12 mouse cellular contexts compared by ENCODE assay signal in the genomic region with DNA sequence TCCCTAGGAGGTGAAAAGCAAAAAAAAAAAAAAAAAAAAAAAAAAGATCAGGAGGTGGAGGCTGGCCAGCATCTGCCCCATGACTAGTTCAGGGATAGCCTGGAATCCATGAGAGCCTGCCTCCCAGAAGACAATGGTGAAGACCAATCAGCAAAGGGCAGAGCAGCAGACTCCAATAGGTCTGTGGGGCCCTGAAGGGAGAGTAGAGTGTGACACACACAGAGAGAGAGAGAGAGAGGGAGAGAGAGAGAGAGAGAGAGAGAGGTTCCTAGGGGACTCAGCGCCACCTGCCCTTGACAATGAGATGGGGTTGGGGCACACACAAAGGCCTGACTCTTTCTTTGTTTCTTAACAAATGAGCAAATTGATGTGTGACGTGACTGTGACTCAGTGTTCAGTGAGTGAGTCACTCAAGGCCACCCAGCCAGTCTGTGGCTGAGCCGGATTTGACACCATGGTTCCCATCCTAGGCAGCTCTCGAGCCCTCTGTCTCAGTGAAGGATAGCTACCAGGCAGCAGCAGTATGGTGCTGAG. TPM values are rescaled to one million over a fixed set of nuclear protein-coding genes. Genes with fewer than 3 reads are reported as not detected.
DNase-seq lines count a peak whose midpoint lies in the region; ATAC-seq and TF ChIP-seq lines count a peak whose summit lies in the region.
"Had no signal": no experiment of that assay in that cellular context is flagged by ENCODE, and none has a peak within 500 bp of the region (broad histone marks: within the 10 kb centered on the region; RNA-seq: fewer than 3 reads in every experiment).

No protein-coding gene starts in this region.

- peak overlapping the region; percentile 33; the same call in 1 of the 2 replicates for H3K27ac ChIP-seq in limb, embryonic 13.5 days
- H3K27ac ChIP-seq in limb, embryonic 10.5 days = no peak overlapping the region
- H3K27ac ChIP-seq in embryonic facial prominence, embryonic 14.5 days (replicated peaks; ENCODE audit: low read depth, low read length) = peak overlapping the region; percentile 22
- 0 out of 2 replicates have a peak overlapping the region, but pooled peaks have one; percentile 56 for H3K27ac ChIP-seq in stomach, postnatal 0 days (replicated peaks)
- H3K27ac ChIP-seq: kidney, postnatal 0 days; macrophage had no signal

- peaks cover 18% of the 10 kb centered on the region for H3K4me1 ChIP-seq in limb, embryonic 13.5 days
- peaks cover 13% of the 10 kb centered on the region for H3K4me1 ChIP-seq in limb, embryonic 10.5 days
- H3K4me1 ChIP-seq in embryonic facial prominence, embryonic 14.5 days (ENCODE audit: control insufficient read depth, insufficient read depth, low read length) = peaks cover 15% of the 10 kb centered on the region
- 0 out of 2 replicates have a peak, but pooled peaks cover 4% of the 10 kb centered on the region for H3K4me1 ChIP-seq in stomach, postnatal 0 days (replicated peaks; ENCODE audit: control insufficient read depth, insufficient read depth)

- H3K36me3 ChIP-seq in limb, embryonic 13.5 days = no peaks in the 10 kb centered on the region
- H3K36me3 ChIP-seq in limb, embryonic 10.5 days = no peaks in the 10 kb centered on the region
- H3K36me3 ChIP-seq in embryonic facial prominence, embryonic 14.5 days (ENCODE audit: control insufficient read depth, insufficient read depth, low read length) = no peaks in the 10 kb centered on the region
- no peaks in the 10 kb centered on the region for H3K36me3 ChIP-seq in stomach, postnatal 0 days (ENCODE audit: control insufficient read depth, insufficient read depth, low read length)

- TF ChIP-seq EP300 in stomach, postnatal 0 days (optimal IDR thresholded peaks at IDR 0.05) = no peak

- ATAC-seq in limb, embryonic 13.5 days (ENCODE audit: low FRiP score, low read depth) = no peak
- peak; percentile 50 for ATAC-seq in embryonic facial prominence, embryonic 14.5 days (ENCODE audit: low read depth)
- 0 out of 2 replicates have a peak, but pooled peaks have one; percentile 30 for ATAC-seq in megakaryocyte-erythroid progenitor cell, adult 5-6 weeks (replicated peaks; ENCODE audit: low FRiP score, low TSS enrichment, poor library complexity, severe bottlenecking)
- ATAC-seq in stomach, postnatal 0 days (ENCODE audit: low FRiP score, low TSS enrichment) = peak; percentile 51; the same call in 1 of the 2 replicates

- H3K9ac ChIP-seq in limb, embryonic 13.5 days = no peak overlapping the region
- no peak overlapping the region for H3K9ac ChIP-seq in embryonic facial prominence, embryonic 14.5 days (ENCODE audit: low read depth, low read length)
- no peak overlapping the region for H3K9ac ChIP-seq in stomach, postnatal 0 days (ENCODE audit: low read length)

- DNase-seq in limb, embryonic 10.5 days (ENCODE audit: low spot score) = no peak
- no peak for DNase-seq in embryonic facial prominence, embryonic 14.5 days (ENCODE audit: low spot score)
- no peak for DNase-seq in stomach, postnatal 0 days (ENCODE audit: low spot score)
- DNase-seq in layer of hippocampus, postnatal 14 days (ENCODE audit: low spot score in 2 of 2) = no peak
- no peak for DNase-seq in urinary bladder, postnatal 25 days (ENCODE audit: low spot score)
- no peak for DNase-seq in layer of hippocampus, postnatal 36 days

- H3K4me3 ChIP-seq in limb, embryonic 13.5 days = no peak overlapping the region
- no peak overlapping the region for H3K4me3 ChIP-seq in limb, embryonic 10.5 days
- H3K4me3 ChIP-seq in embryonic facial prominence, embryonic 14.5 days (ENCODE audit: low read depth, low read length) = no peak overlapping the region
- H3K4me3 ChIP-seq in stomach, postnatal 0 days (ENCODE audit: low read depth, low read length) = no peak overlapping the region
- H3K4me3 ChIP-seq: erythroblast, embryonic 14.5 days had no signal

- no peaks in the 10 kb centered on the region for H3K9me3 ChIP-seq in limb, embryonic 13.5 days
- no peaks in the 10 kb centered on the region for H3K9me3 ChIP-seq in limb, embryonic 10.5 days (replicated peaks)
- no peaks in the 10 kb centered on the region for H3K9me3 ChIP-seq in embryonic facial prominence, embryonic 14.5 days (ENCODE audit: control insufficient read depth, low read length)
- H3K9me3 ChIP-seq in stomach, postnatal 0 days (ENCODE audit: control insufficient read depth, low read length) = no peaks in the 10 kb centered on the region

- no peak overlapping the region for H3K4me2 ChIP-seq in limb, embryonic 13.5 days (replicated peaks)
- no peak overlapping the region for H3K4me2 ChIP-seq in embryonic facial prominence, embryonic 14.5 days (ENCODE audit: low read depth, low read length)
- no peak overlapping the region for H3K4me2 ChIP-seq in stomach, postnatal 0 days (replicated peaks; ENCODE audit: low read depth)

- whole genome bisulfite sequencing in limb, embryonic 13.5 days = 76% methylated on average over 4 of the region's 4 CpGs
- WGBS in limb, embryonic 10.5 days = 73% methylated on average over 4 of the region's 4 CpGs
- 61% methylated on average over 4 of the region's 4 CpGs for WGBS in embryonic facial prominence, embryonic 14.5 days
- WGBS in stomach, postnatal 0 days = 60% methylated on average over 4 of the region's 4 CpGs

- TF ChIP-seq CTCF in stomach, postnatal 0 days (IDR thresholded peaks at IDR 0.05; ENCODE audit: low read depth) = no peak

- H3K27me3 ChIP-seq in limb, embryonic 13.5 days = no peaks in the 10 kb centered on the region
- H3K27me3 ChIP-seq in limb, embryonic 10.5 days (ENCODE audit: low read depth, poor library complexity, severe bottlenecking) = no peaks in the 10 kb centered on the region
- H3K27me3 ChIP-seq in embryonic facial prominence, embryonic 14.5 days (replicated peaks; ENCODE audit: control insufficient read depth, insufficient read depth, low read length) = no peaks in the 10 kb centered on the region
- no peaks in the 10 kb centered on the region for H3K27me3 ChIP-seq in stomach, postnatal 0 days (ENCODE audit: control insufficient read depth, insufficient read depth, low read length)

RNA-seq across cellular contexts. Expression of a gene that starts 52.9 kb away (rescaled TPM):
- not detected in 2 replicates for polyA plus RNA-seq in limb, embryonic 13.5 days (2015; fragmentation: Nextera tagmentation; extraction: Ambion mirVana)
- not detected in 2 replicates for polyA plus RNA-seq in limb, embryonic 10.5 days (2016; fragmentation: Nextera tagmentation; extraction: Ambion mirVana)
- not detected in 2 replicates for polyA plus RNA-seq in embryonic facial prominence, embryonic 14.5 days (2014; fragmentation: Nextera tagmentation; extraction: Ambion mirVana)
- total RNA-seq in megakaryocyte-erythroid progenitor cell, adult 5-6 weeks (2014; fragmentation: Nextera tagmentation) = not detected in 2 replicates
- total RNA-seq in megakaryocyte-erythroid progenitor cell, adult 5-6 weeks (2017) = not detected in 2 replicates
- not detected in 2 replicates for polyA plus RNA-seq in stomach, postnatal 0 days (2015; fragmentation: Nextera tagmentation; extraction: Ambion mirVana)
- total RNA-seq in layer of hippocampus, postnatal 14 days (2021) = not detected
- total RNA-seq in layer of hippocampus, postnatal 36 days (2021) = not detected
- polyA plus RNA-seq: erythroblast, embryonic 14.5 days; kidney, postnatal 0 days; macrophage; spleen, adult 2 months had no signal
